Comparison of ENCODE assay signal across 11 mouse cellular contexts in genomic region chr3:137940757-137941156, GRCm38 (mm10). TPM values are rescaled to one million over a fixed set of nuclear protein-coding genes. Genes with fewer than 3 reads are reported as not detected.
DNase-seq lines count a peak whose midpoint lies in the region; ATAC-seq and TF ChIP-seq lines count a peak whose summit lies in the region.
"Had no signal": no experiment of that assay in that cellular context is flagged by ENCODE, and none has a peak within 500 bp of the region (broad histone marks: within the 10 kb centered on the region; RNA-seq: fewer than 3 reads in every experiment).

No protein-coding gene starts in this region.

- no peak overlapping the region for H3K9ac ChIP-seq in lung, embryonic 14.5 days
- H3K9ac ChIP-seq in heart, embryonic 16.5 days (ENCODE audit: low read length), result no peak overlapping the region
- no peak overlapping the region for H3K9ac ChIP-seq in hindbrain, embryonic 16.5 days (ENCODE audit: low read depth, low read length)

- WGBS in lung, embryonic 14.5 days, result 50% methylated on average over 4 of the region's 4 CpGs
- WGBS in heart, embryonic 16.5 days, result 23% methylated on average over 4 of the region's 4 CpGs
- WGBS in hindbrain, embryonic 16.5 days, result 77% methylated on average over 4 of the region's 4 CpGs

- H3K27ac ChIP-seq in lung, embryonic 14.5 days (ENCODE audit: low read depth), result no peak overlapping the region
- H3K27ac ChIP-seq in heart, embryonic 16.5 days (ENCODE audit: low read length), result peak overlapping the region; percentile 93
- H3K27ac ChIP-seq in hindbrain, embryonic 16.5 days (ENCODE audit: low read depth, low read length), result no peak overlapping the region

- H3K27me3 ChIP-seq in lung, embryonic 14.5 days (ENCODE audit: insufficient read depth, low read length), result no peaks in the 10 kb centered on the region
- H3K27me3 ChIP-seq in heart, embryonic 16.5 days (ENCODE audit: control insufficient read depth, insufficient read depth, low read length), result no peaks in the 10 kb centered on the region
- no peaks in the 10 kb centered on the region for H3K27me3 ChIP-seq in hindbrain, embryonic 16.5 days (replicated peaks; ENCODE audit: control insufficient read depth, insufficient read depth, low read length)

- no peak overlapping the region for H3K4me3 ChIP-seq in lung, embryonic 14.5 days (ENCODE audit: low read depth, low read length)
- no peak overlapping the region for H3K4me3 ChIP-seq in heart, embryonic 16.5 days (ENCODE audit: low read length)
- H3K4me3 ChIP-seq in hindbrain, embryonic 16.5 days (ENCODE audit: low read length), result no peak overlapping the region

- H3K9me3 ChIP-seq in lung, embryonic 14.5 days (ENCODE audit: low read depth, low read length), result no peaks in the 10 kb centered on the region
- H3K9me3 ChIP-seq in heart, embryonic 16.5 days (replicated peaks; ENCODE audit: control insufficient read depth, low read length), result no peaks in the 10 kb centered on the region
- no peaks in the 10 kb centered on the region for H3K9me3 ChIP-seq in hindbrain, embryonic 16.5 days (ENCODE audit: control insufficient read depth, low read length)

- ATAC-seq in lung, embryonic 14.5 days (ENCODE audit: insufficient read depth), result peak; percentile 68; the same call in 1 of the 2 replicates
- peak; percentile 94 for ATAC-seq in heart, embryonic 16.5 days (replicated peaks; ENCODE audit: extremely low read depth, insufficient read depth, low FRiP score)
- peak; percentile 91 for ATAC-seq in megakaryocyte-erythroid progenitor cell, adult 5-6 weeks (replicated peaks; ENCODE audit: low FRiP score, low TSS enrichment, poor library complexity, severe bottlenecking)
- ATAC-seq in hindbrain, embryonic 16.5 days, result no peak
- ATAC-seq: CD4-positive, CD25-positive, alpha-beta regulatory T cell, adult 4 months; forebrain, embryonic 14.5 days had no signal

- DNase-seq in lung, embryonic 14.5 days, result peak; percentile 70
- no peak for DNase-seq in lung, postnatal 4 days
- DNase-seq in adrenal gland, postnatal 25 days, result peak; percentile 33
- DNase-seq in gastrocnemius, postnatal 10 days, result no peak
- no peak for DNase-seq in right cerebral cortex, postnatal 14 days
- DNase-seq: kidney, postnatal 14 days had no signal

- no peaks in the 10 kb centered on the region; the same call in 1 of the 2 replicates for H3K4me1 ChIP-seq in lung, embryonic 14.5 days (ENCODE audit: insufficient read depth)
- H3K4me1 ChIP-seq in heart, embryonic 16.5 days (ENCODE audit: control insufficient read depth, insufficient read depth, low read length), result peaks cover 19% of the 10 kb centered on the region
- no peaks in the 10 kb centered on the region for H3K4me1 ChIP-seq in hindbrain, embryonic 16.5 days (ENCODE audit: control insufficient read depth, insufficient read depth, low read depth, low read length)

- TF ChIP-seq CTCF in lung, embryonic 14.5 days (IDR thresholded peaks at IDR 0.05; ENCODE audit: low read depth), result no peak

- H3K36me3 ChIP-seq in lung, embryonic 14.5 days (ENCODE audit: insufficient read depth), result no peaks in the 10 kb centered on the region
- 0 out of 2 replicates have a peak, but pooled peaks cover 2% of the 10 kb centered on the region for H3K36me3 ChIP-seq in heart, embryonic 16.5 days (ENCODE audit: control insufficient read depth, insufficient read depth)
- no peaks in the 10 kb centered on the region for H3K36me3 ChIP-seq in hindbrain, embryonic 16.5 days (ENCODE audit: control insufficient read depth, insufficient read depth, low read length)

- H3K4me2 ChIP-seq in lung, embryonic 14.5 days, result no peak overlapping the region
- peak overlapping the region; percentile 36; the same call in 1 of the 2 replicates for H3K4me2 ChIP-seq in heart, embryonic 16.5 days (ENCODE audit: low read depth, low read length)
- no peak overlapping the region for H3K4me2 ChIP-seq in hindbrain, embryonic 16.5 days (ENCODE audit: low read length)

RNA-seq across cellular contexts. Expression of gene Lamtor3, which starts 22.5 kb away (rescaled TPM):
- 97.2 and 103 TPM in 2 replicates for polyA plus RNA-seq in lung, embryonic 14.5 days (2014; fragmentation: Nextera tagmentation; extraction: Ambion mirVana)
- total RNA-seq in adrenal gland, postnatal 25 days (2021), result 65.6 and 71.3 TPM in 2 replicates
- polyA plus RNA-seq in heart, embryonic 16.5 days (2015; fragmentation: Nextera tagmentation; extraction: Ambion mirVana), result 115 and 120 TPM in 2 replicates
- total RNA-seq in megakaryocyte-erythroid progenitor cell, adult 5-6 weeks (2014; fragmentation: Nextera tagmentation), result 65.7 and 77.2 TPM in 2 replicates
- 81.7 and 82.1 TPM in 2 replicates for total RNA-seq in megakaryocyte-erythroid progenitor cell, adult 5-6 weeks (2017)
- total RNA-seq in gastrocnemius, postnatal 10 days (2021), result 10 to 100 TPM; 56.8 to 58.3 TPM
- 132 and 135 TPM in 2 replicates for polyA plus RNA-seq in hindbrain, embryonic 16.5 days (2015; fragmentation: Nextera tagmentation; extraction: Ambion mirVana)

RNA-seq across cellular contexts. Expression of gene Dapp1, which starts 40.6 kb away (rescaled TPM):
- polyA plus RNA-seq in lung, embryonic 14.5 days (2014; fragmentation: Nextera tagmentation; extraction: Ambion mirVana), result 8.0 and 8.1 TPM in 2 replicates
- total RNA-seq in adrenal gland, postnatal 25 days (2021), result 3.3 and 6.3 TPM in 2 replicates
- polyA plus RNA-seq in heart, embryonic 16.5 days (2015; fragmentation: Nextera tagmentation; extraction: Ambion mirVana), result 17.3 and 22.8 TPM in 2 replicates
- 82.8 and 108 TPM in 2 replicates for total RNA-seq in megakaryocyte-erythroid progenitor cell, adult 5-6 weeks (2014; fragmentation: Nextera tagmentation)
- 110 and 171 TPM in 2 replicates for total RNA-seq in megakaryocyte-erythroid progenitor cell, adult 5-6 weeks (2017)
- 1 to 10 TPM in 1 of 2 experiments, under 1 TPM in 1; 0.89 to 2.0 TPM for total RNA-seq in gastrocnemius, postnatal 10 days (2021)
- 3.0 and 3.1 TPM in 2 replicates for polyA plus RNA-seq in hindbrain, embryonic 16.5 days (2015; fragmentation: Nextera tagmentation; extraction: Ambion mirVana)

Comparison
In these comparisons a context has a peak if more than half of its experiments do, and no peak if none do; other contexts are left out.
1. DNase-seq: peak in lung, embryonic 14.5 days (single experiment) and adrenal gland, postnatal 25 days (single experiment); none in lung, postnatal 4 days (0 of 2), gastrocnemius, postnatal 10 days (single experiment) and right cerebral cortex, postnatal 14 days (single experiment).
2. RNA of gene Dapp1, which starts 40.6 kb away (total RNA-seq): 82.8 to 171 TPM in megakaryocyte-erythroid progenitor cell, adult 5-6 weeks; 3.3 to 6.3 TPM in adrenal gland, postnatal 25 days and 0.89 to 2.0 TPM in gastrocnemius, postnatal 10 days; every median in the first group is over 10 times any median in the second.